Mouse (Mus musculus): ENCODE data around the gene Lad1. TPM values are rescaled to one million over a fixed set of nuclear protein-coding genes. Genes with fewer than 3 reads are reported as not detected.

Gene Lad1
- polyA plus RNA-seq, 1 experiment from 2014 or later: 105 TPM

GRCm38 (mm10) chr1:135781220-135781619, 37.2 kb upstream of the Lad1 start:
- H3K4me1 ChIP-seq (replicated peaks; ENCODE audit: control insufficient read depth, insufficient read depth, low read length): peaks cover 15% of the 10 kb centered on the region
- 16% methylated on average over 13 of the region's 13 CpGs for WGBS
- no peak overlapping the region for H3K4me2 ChIP-seq (ENCODE audit: low read length)
- H3K9me3 ChIP-seq (ENCODE audit: control insufficient read depth, low read length): no peaks in the 10 kb centered on the region
- no peak overlapping the region for H3K27ac ChIP-seq (ENCODE audit: low read depth)
- DNase-seq (ENCODE audit: low spot score) (peak; percentile 89), ATAC-seq (replicated peaks; ENCODE audit: low FRiP score, low TSS enrichment, low read depth) (peak; percentile 40; the same call in 1 of the 2 replicates)
- H3K36me3 ChIP-seq (ENCODE audit: control insufficient read depth, insufficient read depth, low read length): no peaks in the 10 kb centered on the region
- no peaks in the 10 kb centered on the region for H3K27me3 ChIP-seq (replicated peaks; ENCODE audit: control insufficient read depth, insufficient read depth, low read length)
- no peak overlapping the region for H3K4me3 ChIP-seq (ENCODE audit: low read depth, low read length)
- H3K9ac ChIP-seq (ENCODE audit: low read length): no peak overlapping the region

DNA sequence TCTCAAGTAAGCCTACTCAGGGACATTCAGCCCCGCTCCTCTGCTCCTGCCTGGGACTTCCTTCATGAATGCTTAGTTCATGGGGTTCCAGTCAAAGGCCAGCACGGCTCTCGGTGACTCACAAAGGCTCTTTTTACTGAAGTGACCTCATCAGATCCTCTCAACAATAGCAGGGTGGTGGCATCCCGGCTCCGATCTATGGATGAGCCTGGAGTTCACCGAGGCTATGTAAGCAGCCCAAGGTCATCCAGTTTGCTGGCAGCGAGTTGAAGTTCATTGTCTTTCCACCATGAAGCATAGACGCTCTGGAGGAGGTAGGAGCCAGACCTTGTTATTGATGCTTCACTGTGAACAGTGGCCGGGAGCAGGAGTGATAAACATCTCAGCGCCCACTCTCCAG, 35.6 kb upstream of the Lad1 start:
- no peaks in the 10 kb centered on the region for H3K27me3 ChIP-seq (replicated peaks; ENCODE audit: control insufficient read depth, insufficient read depth, low read length)
- ATAC-seq (replicated peaks; ENCODE audit: low FRiP score, low TSS enrichment, low read depth): no peak
- no peak overlapping the region for H3K4me3 ChIP-seq (ENCODE audit: low read depth, low read length)
- no peak overlapping the region for H3K4me2 ChIP-seq (ENCODE audit: low read length)
- 60% methylated on average over 10 of the region's 10 CpGs for WGBS
- H3K27ac ChIP-seq (ENCODE audit: low read depth): no peak overlapping the region
- H3K9ac ChIP-seq (ENCODE audit: low read length): no peak overlapping the region
- DNase-seq (ENCODE audit: low spot score): no peak
- H3K4me1 ChIP-seq (replicated peaks; ENCODE audit: control insufficient read depth, insufficient read depth, low read length): peaks cover 14% of the 10 kb centered on the region
- H3K36me3 ChIP-seq (ENCODE audit: control insufficient read depth, insufficient read depth, low read length): no peaks in the 10 kb centered on the region
- H3K9me3 ChIP-seq (ENCODE audit: control insufficient read depth, low read length): no peaks in the 10 kb centered on the region

DNA sequence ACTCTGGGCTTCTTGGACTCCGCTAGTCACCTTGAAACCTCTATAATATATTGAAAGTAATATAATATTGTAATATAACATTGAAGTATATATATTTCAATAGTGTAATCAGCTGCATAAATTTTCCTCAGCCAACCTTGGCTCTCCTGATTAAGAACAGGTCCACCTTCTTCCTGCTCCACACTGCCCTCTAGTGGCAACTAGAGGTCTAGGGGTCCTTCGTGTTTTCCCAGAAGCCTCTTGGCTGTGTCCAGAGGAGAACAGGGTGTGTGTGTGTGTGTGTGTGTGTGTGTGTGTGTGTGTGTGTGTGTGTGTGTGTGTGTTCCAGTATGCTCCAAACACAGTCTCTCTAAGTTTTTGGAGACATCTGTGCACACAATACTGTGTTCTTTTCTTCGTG, 30.6 kb upstream of the Lad1 start:
- no peak overlapping the region for H3K27ac ChIP-seq (ENCODE audit: low read depth)
- ATAC-seq (replicated peaks; ENCODE audit: low FRiP score, low TSS enrichment, low read depth) (0 out of 2 replicates have a peak, but pooled peaks have one; percentile 21), DNase-seq (ENCODE audit: low spot score) (peak; percentile 83)
- no peaks in the 10 kb centered on the region for H3K27me3 ChIP-seq (replicated peaks; ENCODE audit: control insufficient read depth, insufficient read depth, low read length)
- no peaks in the 10 kb centered on the region for H3K36me3 ChIP-seq (ENCODE audit: control insufficient read depth, insufficient read depth, low read length)
- WGBS: 51% methylated on average over 3 of the region's 3 CpGs
- no peaks in the 10 kb centered on the region for H3K9me3 ChIP-seq (ENCODE audit: control insufficient read depth, low read length)
- no peak overlapping the region for H3K9ac ChIP-seq (ENCODE audit: low read length)
- no peaks in the 10 kb centered on the region for H3K4me1 ChIP-seq (replicated peaks; ENCODE audit: control insufficient read depth, insufficient read depth, low read length)
- H3K4me2 ChIP-seq (ENCODE audit: low read length): no peak overlapping the region
- H3K4me3 ChIP-seq (ENCODE audit: low read depth, low read length): no peak overlapping the region

GRCm38 (mm10) chr1:135788708-135789107, 29.7 kb upstream of the Lad1 start:
- Histone ChIP-seq H3K9ac (ENCODE audit: low read length) (no peak overlapping the region), H3K36me3 (ENCODE audit: control insufficient read depth, insufficient read depth, low read length) (no peaks in the 10 kb centered on the region), H3K27me3 (replicated peaks; ENCODE audit: control insufficient read depth, insufficient read depth, low read length) (no peaks in the 10 kb centered on the region), H3K27ac (ENCODE audit: low read depth) (no peak overlapping the region), H3K4me1 (replicated peaks; ENCODE audit: control insufficient read depth, insufficient read depth, low read length) (peaks cover 5% of the 10 kb centered on the region), H3K4me2 (ENCODE audit: low read length) (peak overlapping the region; percentile 21; the same call in 1 of the 2 replicates), H3K4me3 (ENCODE audit: low read depth, low read length) (no peak overlapping the region), H3K9me3 (ENCODE audit: control insufficient read depth, low read length) (no peaks in the 10 kb centered on the region)
- ATAC-seq (replicated peaks; ENCODE audit: low FRiP score, low TSS enrichment, low read depth) (no peak), DNase-seq (ENCODE audit: low spot score) (peak; percentile 68)
- WGBS: 20% methylated on average over 10 of the region's 10 CpGs

DNA sequence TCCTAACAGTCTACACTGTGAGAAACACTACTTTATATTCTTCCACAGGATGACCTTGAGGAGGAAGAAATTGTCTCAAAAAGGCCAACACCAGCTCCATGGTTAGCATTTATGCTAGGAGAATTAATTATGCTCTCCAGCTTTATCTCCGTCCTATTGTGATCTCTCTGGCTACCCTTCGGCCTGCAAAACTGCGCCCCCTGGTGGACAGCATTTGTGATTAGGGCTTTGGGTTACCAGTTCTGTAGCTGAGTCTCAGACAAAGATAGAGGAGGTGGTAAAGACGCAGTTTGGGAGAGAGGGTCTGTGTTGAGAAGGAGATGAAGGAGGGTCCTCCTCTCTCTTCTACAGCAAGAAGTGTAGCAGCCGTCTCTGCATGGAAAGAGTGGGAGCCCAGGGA, 28.6 kb upstream of the Lad1 start:
- Histone ChIP-seq H3K27me3 (replicated peaks; ENCODE audit: control insufficient read depth, insufficient read depth, low read length) (no peaks in the 10 kb centered on the region), H3K9me3 (ENCODE audit: control insufficient read depth, low read length) (no peaks in the 10 kb centered on the region), H3K36me3 (ENCODE audit: control insufficient read depth, insufficient read depth, low read length) (no peaks in the 10 kb centered on the region), H3K9ac (ENCODE audit: low read length) (no peak overlapping the region), H3K4me1 (replicated peaks; ENCODE audit: control insufficient read depth, insufficient read depth, low read length) (peaks cover 16% of the 10 kb centered on the region), H3K4me2 (ENCODE audit: low read length) (no peak overlapping the region), H3K27ac (ENCODE audit: low read depth) (no peak overlapping the region), H3K4me3 (ENCODE audit: low read depth, low read length) (no peak overlapping the region)
- DNase-seq (ENCODE audit: low spot score): peak; percentile 91
- ATAC-seq (replicated peaks; ENCODE audit: low FRiP score, low TSS enrichment, low read depth): no peak
- WGBS: 10% methylated on average over 5 of the region's 5 CpGs

DNA sequence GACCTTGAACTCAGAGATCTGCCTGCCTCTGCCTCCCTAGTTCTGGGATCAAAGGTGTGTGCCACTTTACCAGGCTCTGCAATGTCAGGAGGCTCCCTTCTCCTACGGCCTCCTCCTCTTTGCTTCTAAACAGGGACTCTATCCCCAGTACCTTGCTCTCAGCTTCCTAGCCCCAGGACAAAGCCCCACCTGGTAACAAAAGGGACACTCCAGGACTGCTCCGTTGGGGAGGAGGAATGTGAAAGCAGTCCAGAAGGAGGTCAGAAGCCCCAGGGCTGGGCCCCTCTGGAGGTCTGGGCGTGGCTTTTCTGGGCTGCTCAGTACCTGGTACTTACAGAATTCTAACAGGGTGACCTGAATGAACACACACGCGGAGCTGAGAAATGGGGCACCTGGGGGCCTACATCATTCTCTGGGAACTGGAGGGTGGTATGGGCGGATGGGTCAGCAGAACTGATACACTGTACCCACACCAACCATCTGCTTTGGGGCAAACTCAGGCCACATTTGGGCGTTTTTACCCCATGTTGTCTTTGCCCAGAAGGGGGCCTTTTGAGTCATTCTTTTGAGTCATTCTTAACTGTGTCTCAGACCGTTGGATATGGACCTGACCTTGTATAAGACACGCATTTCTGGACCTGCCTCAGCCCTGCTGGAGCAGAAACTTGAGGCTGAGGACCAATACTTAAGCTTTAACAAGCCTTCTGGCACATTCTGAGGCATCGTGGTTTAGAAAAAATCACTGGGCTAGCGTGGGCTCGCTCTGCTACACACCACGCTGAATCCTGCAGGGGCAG, 26.1 kb upstream of the Lad1 start:
- no peak overlapping the region for H3K27ac ChIP-seq (ENCODE audit: low read depth)
- no peak overlapping the region for H3K4me3 ChIP-seq (ENCODE audit: low read depth, low read length)
- no peak for DNase-seq (ENCODE audit: low spot score)
- no peak overlapping the region for H3K4me2 ChIP-seq (ENCODE audit: low read length)
- no peaks in the 10 kb centered on the region for H3K27me3 ChIP-seq (replicated peaks; ENCODE audit: control insufficient read depth, insufficient read depth, low read length)
- 75% methylated on average over 13 of the region's 13 CpGs for WGBS
- H3K4me1 ChIP-seq (replicated peaks; ENCODE audit: control insufficient read depth, insufficient read depth, low read length): peaks cover 17% of the 10 kb centered on the region
- ATAC-seq (replicated peaks; ENCODE audit: low FRiP score, low TSS enrichment, low read depth): no peak
- H3K9ac ChIP-seq (ENCODE audit: low read length): no peak overlapping the region
- H3K9me3 ChIP-seq (ENCODE audit: control insufficient read depth, low read length): no peaks in the 10 kb centered on the region
- H3K36me3 ChIP-seq (ENCODE audit: control insufficient read depth, insufficient read depth, low read length): no peaks in the 10 kb centered on the region

DNA sequence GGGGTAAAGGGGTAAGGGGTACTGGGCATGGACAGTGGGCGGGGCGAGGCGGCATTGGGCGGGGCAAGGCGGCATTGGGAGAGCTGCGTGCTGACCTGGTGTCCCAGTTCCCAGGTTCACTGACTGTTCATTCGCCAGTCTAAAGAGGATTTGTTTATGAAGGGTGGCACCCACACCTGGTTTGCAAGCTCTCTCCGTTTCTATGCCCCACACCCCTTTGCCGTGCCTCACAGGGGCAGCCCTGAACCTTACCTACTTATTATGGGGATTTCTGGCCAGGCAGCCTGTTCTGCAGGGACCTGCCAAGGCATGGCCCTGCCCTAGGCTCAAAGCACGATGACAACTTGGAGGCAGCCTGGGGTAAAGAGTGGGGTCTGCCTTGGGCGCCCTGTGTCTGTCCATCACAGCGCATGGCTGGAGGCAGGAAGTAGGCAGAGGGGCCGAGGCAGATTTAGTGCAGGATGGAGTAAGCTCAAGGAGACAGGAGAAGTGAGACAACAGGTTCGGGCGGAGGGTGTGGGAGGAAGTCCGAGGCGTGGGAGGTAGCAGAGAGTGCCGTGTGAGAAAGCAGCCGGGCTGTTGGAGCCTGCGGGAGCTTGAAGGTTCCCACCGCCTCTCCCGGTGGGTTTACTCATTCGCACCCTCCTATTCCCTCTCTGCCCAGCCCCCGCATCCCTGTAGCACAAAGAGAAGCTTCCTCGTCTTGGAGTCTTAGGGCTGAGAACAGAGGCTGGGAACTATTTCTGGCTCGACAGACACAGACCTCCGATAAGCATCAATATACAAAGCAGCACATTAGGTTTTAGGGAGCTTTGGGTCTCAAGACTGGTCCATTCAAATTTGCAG, 24.8 kb upstream of the Lad1 start:
- Histone ChIP-seq H3K36me3 (ENCODE audit: control insufficient read depth, insufficient read depth, low read length) (no peaks in the 10 kb centered on the region), H3K27me3 (replicated peaks; ENCODE audit: control insufficient read depth, insufficient read depth, low read length) (no peaks in the 10 kb centered on the region), H3K4me3 (ENCODE audit: low read depth, low read length) (peak overlapping the region; percentile 9), H3K9ac (ENCODE audit: low read length) (peak overlapping the region; percentile 46), H3K27ac (ENCODE audit: low read depth) (peak overlapping the region; percentile 85), H3K4me2 (ENCODE audit: low read length) (peak overlapping the region; percentile 53), H3K9me3 (ENCODE audit: control insufficient read depth, low read length) (no peaks in the 10 kb centered on the region), H3K4me1 (replicated peaks; ENCODE audit: control insufficient read depth, insufficient read depth, low read length) (peaks cover 17% of the 10 kb centered on the region)
- DNase-seq (ENCODE audit: low spot score) (peak; percentile 77), ATAC-seq (replicated peaks; ENCODE audit: low FRiP score, low TSS enrichment, low read depth) (peak; percentile 42)
- WGBS: 10% methylated on average over 27 of the region's 27 CpGs

DNA sequence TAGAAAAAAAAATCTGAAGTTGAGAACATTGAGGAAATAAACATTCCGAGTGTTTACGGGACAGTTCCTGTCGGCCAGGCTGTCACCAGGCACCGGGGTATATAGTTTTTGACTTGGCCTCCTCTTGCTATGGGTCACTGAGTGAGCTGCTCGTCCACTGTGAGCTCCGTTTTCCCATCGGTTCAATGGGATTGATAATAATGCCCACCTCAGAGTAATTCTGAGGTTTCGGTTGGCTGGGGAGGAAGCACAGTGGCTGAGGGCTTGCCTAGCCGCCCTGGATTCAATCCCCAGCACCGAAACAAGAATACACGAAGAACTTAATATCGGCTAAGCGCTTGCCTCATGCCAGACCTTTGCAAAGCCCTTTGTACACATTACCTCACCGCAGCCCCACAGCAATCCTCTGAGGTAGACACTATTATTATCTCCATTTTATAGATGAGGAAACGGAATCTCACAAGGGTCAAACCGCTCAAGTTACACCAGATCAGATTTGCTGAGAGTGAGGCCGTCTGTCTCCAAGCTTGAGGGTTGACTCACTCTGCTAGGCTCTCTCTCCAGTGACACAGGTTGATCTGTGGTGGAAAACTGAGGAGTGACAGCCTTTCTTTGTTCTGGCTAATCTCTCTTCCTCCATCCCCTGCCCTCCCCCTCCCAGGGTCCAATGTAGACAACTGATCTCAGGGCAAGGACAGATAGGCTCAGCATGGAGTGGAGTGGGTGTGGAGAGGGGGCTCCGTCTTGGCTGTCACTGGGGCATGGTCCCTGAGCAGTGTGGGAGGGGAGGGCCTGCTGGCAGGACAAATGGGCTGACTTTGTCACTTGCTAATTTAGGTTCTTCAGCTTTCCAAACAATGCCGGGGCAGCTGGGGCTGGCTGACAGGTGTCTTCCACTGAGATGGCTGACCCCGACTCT, 23.9 kb upstream of the Lad1 start:
- H3K27ac ChIP-seq (ENCODE audit: low read depth): peak overlapping the region; percentile 85
- peaks cover 22% of the 10 kb centered on the region for H3K4me1 ChIP-seq (replicated peaks; ENCODE audit: control insufficient read depth, insufficient read depth, low read length)
- WGBS: 26% methylated on average over 20 of the region's 20 CpGs
- H3K27me3 ChIP-seq (replicated peaks; ENCODE audit: control insufficient read depth, insufficient read depth, low read length): no peaks in the 10 kb centered on the region
- no peaks in the 10 kb centered on the region for H3K9me3 ChIP-seq (ENCODE audit: control insufficient read depth, low read length)
- H3K36me3 ChIP-seq (ENCODE audit: control insufficient read depth, insufficient read depth, low read length): no peaks in the 10 kb centered on the region
- H3K9ac ChIP-seq (ENCODE audit: low read length): peak overlapping the region; percentile 46
- DNase-seq (ENCODE audit: low spot score) (peak; percentile 69), ATAC-seq (replicated peaks; ENCODE audit: low FRiP score, low TSS enrichment, low read depth) (peak; percentile 71)
- peak overlapping the region; percentile 53 for H3K4me2 ChIP-seq (ENCODE audit: low read length)
- peak overlapping the region; percentile 9 for H3K4me3 ChIP-seq (ENCODE audit: low read depth, low read length)
